Mouse (Mus musculus): ENCODE data around the gene Peli1. TPM values are rescaled to one million over a fixed set of nuclear protein-coding genes. Genes with fewer than 3 reads are reported as not detected.
"Not testable (repeated sequence)": the region's sequence is repeated elsewhere in the genome, so short reads cannot be mapped to it uniquely, and the experiment has no call there.

Peli1 gene
- polyA plus RNA-seq, 1 experiment from 2014 or later: 57.6 TPM

DNA sequence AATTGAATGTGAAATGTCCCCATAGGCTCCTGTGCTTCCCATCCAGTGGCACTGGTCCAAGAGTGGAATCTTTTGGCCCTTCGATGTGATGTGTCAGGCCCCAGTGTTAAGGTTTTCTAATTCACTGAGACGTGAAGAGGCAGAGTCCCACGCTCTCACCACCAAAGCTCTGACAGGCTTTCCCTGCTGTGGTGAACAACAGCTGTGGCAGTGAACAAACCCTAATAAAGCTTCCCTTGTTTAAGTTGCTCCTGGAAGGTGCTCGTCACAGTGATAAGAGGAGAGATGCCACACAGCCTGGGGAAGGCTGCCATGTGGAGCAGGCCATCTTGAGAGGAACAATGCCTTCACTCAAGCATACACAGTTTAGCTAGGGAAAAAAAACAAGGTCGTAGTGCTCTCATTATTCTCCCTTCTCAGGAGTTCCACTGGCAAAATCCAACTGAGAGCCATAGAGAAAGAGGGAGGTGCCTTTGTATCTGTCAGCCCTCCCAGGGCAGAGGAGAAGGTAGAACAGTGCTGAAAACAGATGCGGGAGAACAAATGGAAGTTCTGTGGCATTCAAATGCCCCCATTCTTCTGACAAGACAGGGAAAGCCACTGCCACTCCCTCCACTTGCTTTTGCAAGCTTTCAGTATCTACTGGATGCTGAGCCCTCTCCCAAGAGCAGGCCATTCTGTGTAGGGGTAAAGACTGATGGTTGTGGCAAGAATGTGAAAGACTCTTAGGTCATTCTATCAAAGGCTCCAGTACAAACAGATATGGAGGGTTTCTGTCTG, 77.9 kb downstream of the Peli1 start:
- Histone ChIP-seq H3K27ac (ENCODE audit: low read length) (no peak overlapping the region), H3K4me2 (ENCODE audit: low read length) (no peak overlapping the region), H3K9me3 (replicated peaks; ENCODE audit: control insufficient read depth, low read length, poor library complexity, severe bottlenecking) (no peaks in the 10 kb centered on the region), H3K9ac (ENCODE audit: low read depth, low read length) (no peak overlapping the region), H3K27me3 (ENCODE audit: control insufficient read depth, insufficient read depth, low read depth, low read length) (no peaks in the 10 kb centered on the region), H3K4me1 (ENCODE audit: control insufficient read depth, insufficient read depth, low read length) (peaks cover 3% of the 10 kb centered on the region; the same call in 1 of the 2 replicates), H3K4me3 (ENCODE audit: low read depth, low read length) (no peak overlapping the region), H3K36me3 (ENCODE audit: control insufficient read depth, insufficient read depth, low read length) (no peaks in the 10 kb centered on the region)
- WGBS: 32% methylated on average over 6 of the region's 6 CpGs
- no peak for ATAC-seq

GRCm38 (mm10) chr11:21169608-21169860, 78.4 kb downstream of the Peli1 start:
- H3K9me3 ChIP-seq (replicated peaks; ENCODE audit: control insufficient read depth, low read length, poor library complexity, severe bottlenecking); H3K27me3 ChIP-seq (ENCODE audit: control insufficient read depth, insufficient read depth, low read depth, low read length); H3K36me3 ChIP-seq (ENCODE audit: control insufficient read depth, insufficient read depth, low read length); H3K4me2 ChIP-seq (ENCODE audit: low read length); H3K4me1 ChIP-seq (ENCODE audit: control insufficient read depth, insufficient read depth, low read length); H3K9ac ChIP-seq (ENCODE audit: low read depth, low read length); H3K4me3 ChIP-seq (ENCODE audit: low read depth, low read length); H3K27ac ChIP-seq (ENCODE audit: low read length); ATAC-seq: not testable (repeated sequence)
- 93% methylated on average over 1 of the region's 1 CpGs for WGBS

DNA sequence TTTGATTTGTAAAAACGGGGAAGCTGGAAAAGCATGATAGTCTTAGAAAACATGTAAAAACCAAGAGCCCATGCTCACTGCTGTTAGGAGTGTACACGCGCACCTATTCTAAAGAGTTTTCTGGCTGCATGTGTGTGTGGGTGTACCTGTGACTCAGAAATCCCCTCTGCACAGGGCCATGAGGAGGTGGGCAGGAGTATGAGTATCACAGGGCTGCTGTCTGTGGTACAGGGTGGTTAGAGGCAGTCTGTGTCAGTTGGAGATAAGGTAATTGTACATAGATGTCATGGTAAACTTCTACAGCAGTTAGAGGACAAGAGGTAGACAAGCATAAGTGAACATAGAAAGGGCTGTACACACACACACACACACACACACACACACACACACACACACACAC, 81.2 kb downstream of the Peli1 start:
- no peaks in the 10 kb centered on the region for H3K9me3 ChIP-seq (replicated peaks; ENCODE audit: control insufficient read depth, low read length, poor library complexity, severe bottlenecking)
- H3K4me3 ChIP-seq (ENCODE audit: low read depth, low read length): no peak overlapping the region
- no peak for ATAC-seq
- H3K36me3 ChIP-seq (ENCODE audit: control insufficient read depth, insufficient read depth, low read length): no peaks in the 10 kb centered on the region
- no peaks in the 10 kb centered on the region for H3K27me3 ChIP-seq (ENCODE audit: control insufficient read depth, insufficient read depth, low read depth, low read length)
- no peaks in the 10 kb centered on the region for H3K4me1 ChIP-seq (ENCODE audit: control insufficient read depth, insufficient read depth, low read length)
- 89% methylated on average over 3 of the region's 3 CpGs for WGBS
- no peak overlapping the region for H3K4me2 ChIP-seq (ENCODE audit: low read length)
- no peak overlapping the region for H3K27ac ChIP-seq (ENCODE audit: low read length)
- H3K9ac ChIP-seq (ENCODE audit: low read depth, low read length): no peak overlapping the region

DNA sequence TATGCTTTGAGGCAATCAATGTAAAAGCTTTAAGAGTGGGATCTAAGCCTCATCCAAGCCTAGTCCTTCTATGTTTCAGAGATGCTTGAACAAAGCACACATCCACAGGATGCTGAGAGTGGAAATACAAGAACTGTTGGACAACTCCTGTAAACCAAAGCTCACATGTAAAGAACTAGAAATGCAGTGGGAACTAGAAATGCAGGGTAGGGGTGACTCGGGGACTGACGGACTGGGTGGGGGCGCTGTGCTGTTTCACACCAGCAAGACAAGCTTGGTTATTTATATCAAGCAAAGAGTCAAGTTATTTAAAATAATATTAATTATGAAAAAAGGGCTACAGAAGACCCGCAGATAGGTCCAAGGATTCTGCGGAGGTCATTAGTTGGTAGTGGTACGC, 82.8 kb downstream of the Peli1 start:
- Histone ChIP-seq H3K9me3 (replicated peaks; ENCODE audit: control insufficient read depth, low read length, poor library complexity, severe bottlenecking) (no peaks in the 10 kb centered on the region), H3K4me1 (ENCODE audit: control insufficient read depth, insufficient read depth, low read length) (no peaks in the 10 kb centered on the region), H3K4me2 (ENCODE audit: low read length) (no peak overlapping the region), H3K4me3 (ENCODE audit: low read depth, low read length) (no peak overlapping the region), H3K9ac (ENCODE audit: low read depth, low read length) (no peak overlapping the region), H3K27ac (ENCODE audit: low read length) (no peak overlapping the region), H3K27me3 (ENCODE audit: control insufficient read depth, insufficient read depth, low read depth, low read length) (no peaks in the 10 kb centered on the region), H3K36me3 (ENCODE audit: control insufficient read depth, insufficient read depth, low read length) (no peaks in the 10 kb centered on the region)
- no peak for ATAC-seq
- 96% methylated on average over 6 of the region's 6 CpGs for WGBS

GRCm38 (mm10) chr11:21174396-21174795, 83.3 kb downstream of the Peli1 start:
- WGBS: 78% methylated on average over 5 of the region's 5 CpGs
- ATAC-seq: no peak
- Histone ChIP-seq H3K27ac (ENCODE audit: low read length) (no peak overlapping the region), H3K9me3 (replicated peaks; ENCODE audit: control insufficient read depth, low read length, poor library complexity, severe bottlenecking) (no peaks in the 10 kb centered on the region), H3K4me2 (ENCODE audit: low read length) (no peak overlapping the region), H3K36me3 (ENCODE audit: control insufficient read depth, insufficient read depth, low read length) (no peaks in the 10 kb centered on the region), H3K9ac (ENCODE audit: low read depth, low read length) (no peak overlapping the region), H3K4me1 (ENCODE audit: control insufficient read depth, insufficient read depth, low read length) (no peaks in the 10 kb centered on the region), H3K4me3 (ENCODE audit: low read depth, low read length) (no peak overlapping the region), H3K27me3 (ENCODE audit: control insufficient read depth, insufficient read depth, low read depth, low read length) (no peaks in the 10 kb centered on the region)

GRCm38 (mm10) chr11:21175063-21175462, 84.0 kb downstream of the Peli1 start:
- no peak overlapping the region for H3K27ac ChIP-seq (ENCODE audit: low read length)
- H3K36me3 ChIP-seq (ENCODE audit: control insufficient read depth, insufficient read depth, low read length): no peaks in the 10 kb centered on the region
- H3K9me3 ChIP-seq (replicated peaks; ENCODE audit: control insufficient read depth, low read length, poor library complexity, severe bottlenecking): no peaks in the 10 kb centered on the region
- no peaks in the 10 kb centered on the region for H3K27me3 ChIP-seq (ENCODE audit: control insufficient read depth, insufficient read depth, low read depth, low read length)
- ATAC-seq: no peak
- no peak overlapping the region for H3K9ac ChIP-seq (ENCODE audit: low read depth, low read length)
- 91% methylated on average over 7 of the region's 7 CpGs for WGBS
- H3K4me3 ChIP-seq (ENCODE audit: low read depth, low read length): no peak overlapping the region
- H3K4me2 ChIP-seq (ENCODE audit: low read length): no peak overlapping the region
- no peaks in the 10 kb centered on the region for H3K4me1 ChIP-seq (ENCODE audit: control insufficient read depth, insufficient read depth, low read length)

DNA sequence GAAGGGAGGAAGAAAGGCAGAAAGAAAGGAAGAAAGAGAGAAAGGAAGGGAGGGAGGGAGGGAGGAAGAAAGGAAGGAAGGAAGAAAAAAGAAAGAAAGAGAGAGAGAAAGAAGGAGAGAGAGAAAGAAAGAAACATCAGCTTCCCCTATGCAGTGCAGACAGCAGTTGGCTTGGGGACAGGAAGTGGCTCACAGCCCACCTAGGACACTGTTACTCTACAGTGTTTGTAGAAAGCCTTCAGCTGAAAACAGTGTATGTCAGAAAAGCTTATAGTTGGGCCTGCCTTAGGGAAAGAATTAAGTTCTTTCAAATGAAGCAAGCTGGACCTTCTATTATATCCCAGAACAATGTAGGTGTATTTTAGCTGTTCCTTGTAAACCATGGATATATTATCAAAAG, 85.4 kb downstream of the Peli1 start:
- Histone ChIP-seq H3K4me1 (ENCODE audit: control insufficient read depth, insufficient read depth, low read length) (no peaks in the 10 kb centered on the region), H3K27me3 (ENCODE audit: control insufficient read depth, insufficient read depth, low read depth, low read length) (no peaks in the 10 kb centered on the region)

GRCm38 (mm10) chr11:21178343-21178742, 87.3 kb downstream of the Peli1 start:
- no peak overlapping the region for H3K27ac ChIP-seq (ENCODE audit: low read length)
- no peak overlapping the region for H3K9ac ChIP-seq (ENCODE audit: low read depth, low read length)
- no peaks in the 10 kb centered on the region for H3K4me1 ChIP-seq (ENCODE audit: control insufficient read depth, insufficient read depth, low read length)
- ATAC-seq: peak; percentile 60
- H3K4me3 ChIP-seq (ENCODE audit: low read depth, low read length): no peak overlapping the region
- 52% methylated on average over 4 of the region's 4 CpGs for WGBS
- no peaks in the 10 kb centered on the region for H3K36me3 ChIP-seq (ENCODE audit: control insufficient read depth, insufficient read depth, low read length)
- H3K9me3 ChIP-seq (replicated peaks; ENCODE audit: control insufficient read depth, low read length, poor library complexity, severe bottlenecking): no peaks in the 10 kb centered on the region
- no peaks in the 10 kb centered on the region for H3K27me3 ChIP-seq (ENCODE audit: control insufficient read depth, insufficient read depth, low read depth, low read length)
- no peak overlapping the region for H3K4me2 ChIP-seq (ENCODE audit: low read length)

More for the DNA sequence above, 85.4 kb downstream of the Peli1 start:
- no peak overlapping the region for H3K4me3 ChIP-seq (ENCODE audit: low read depth, low read length)
- H3K36me3 ChIP-seq (ENCODE audit: control insufficient read depth, insufficient read depth, low read length): no peaks in the 10 kb centered on the region
- no peak for ATAC-seq
- H3K4me2 ChIP-seq (ENCODE audit: low read length): no peak overlapping the region
- H3K27ac ChIP-seq (ENCODE audit: low read length): no peak overlapping the region
- no peaks in the 10 kb centered on the region for H3K9me3 ChIP-seq (replicated peaks; ENCODE audit: control insufficient read depth, low read length, poor library complexity, severe bottlenecking)
- no peak overlapping the region for H3K9ac ChIP-seq (ENCODE audit: low read depth, low read length)

GRCm38 (mm10) chr11:21178998-21179645, 88.0 kb downstream of the Peli1 start:
- H3K9ac ChIP-seq (ENCODE audit: low read depth, low read length): no peak overlapping the region
- no peaks in the 10 kb centered on the region for H3K9me3 ChIP-seq (replicated peaks; ENCODE audit: control insufficient read depth, low read length, poor library complexity, severe bottlenecking)
- no peak overlapping the region for H3K4me2 ChIP-seq (ENCODE audit: low read length)
- no peaks in the 10 kb centered on the region for H3K27me3 ChIP-seq (ENCODE audit: control insufficient read depth, insufficient read depth, low read depth, low read length)
- H3K4me1 ChIP-seq (ENCODE audit: control insufficient read depth, insufficient read depth, low read length): no peaks in the 10 kb centered on the region
- 91% methylated on average over 8 of the region's 8 CpGs for WGBS
- no peak overlapping the region for H3K4me3 ChIP-seq (ENCODE audit: low read depth, low read length)
- no peaks in the 10 kb centered on the region for H3K36me3 ChIP-seq (ENCODE audit: control insufficient read depth, insufficient read depth, low read length)
- no peak for ATAC-seq
- H3K27ac ChIP-seq (ENCODE audit: low read length): no peak overlapping the region

Measured in midbrain, embryonic 16.5 days (tissue).